Mouse (Mus musculus) olfactory bulb, adult 2 months (tissue): ENCODE data around the gene Hhex.

ENCODE experiments used
- CTCF ChIP-seq: fragments of 200-500 bp; IDR thresholded peaks from 2 replicates; pipeline ENCODE4 v1.5.1; 2012; ENCODE audit warnings: low read depth, mild to moderate bottlenecking, low read length, moderate library complexity; ENCODE audit not compliant: insufficient read depth
- POLR2A ChIP-seq: fragments of 200-500 bp; IDR thresholded peaks from 2 replicates; pipeline ENCODE4 v1.6.1; 2012; ENCODE audit warnings: mild to moderate bottlenecking, low read depth, low read length, moderate library complexity; ENCODE audit not compliant: insufficient read depth

- TF ChIP-seq CTCF, result no peak
- no peak for TF ChIP-seq POLR2A
These were observed 2.1 kb downstream of the Hhex start for GRCm38 (mm10) chr19:37436514-37437288.
